Mouse (Mus musculus) limb, embryonic 11.5 days (tissue): ENCODE measurements around the gene Slc28a1. TPM values are rescaled to one million over a fixed set of nuclear protein-coding genes. Genes with fewer than 3 reads are reported as not detected.
A peak's percentile ranks its signal among the peaks of the same experiment; 100 is the strongest.
"Not testable (repeated sequence)": the region's sequence is repeated elsewhere in the genome, so short reads cannot be mapped to it uniquely, and the experiment has no call there.

Experiments used
- ATAC-seq: fragments of 200-750 bp; cut with Nextera tagmentation; 2 replicates; pipeline ENCODE4 v1.8.0; 2017; ENCODE audit warnings: low read depth; ENCODE audit not compliant: insufficient number of reproducible peaks, low FRiP score, low TSS enrichment
- DNase-seq: peaks from one replicate; pipeline ENCODE4 v3.0.0-alpha.2; 2015; ENCODE audit warnings: low spot score
- H3K27ac ChIP-seq: fragments of 300-500 bp; sonication (generic); replicated peaks from 2 replicates; pipeline ENCODE4 v1.5.1; 2014; ENCODE audit warnings: low read depth, mild to moderate bottlenecking, low read length
- H3K27me3 ChIP-seq: fragments of 300-500 bp; sonication (generic); 2 replicates; pipeline ENCODE4 v1.6.1; 2014; ENCODE audit warnings: mild to moderate bottlenecking, low read length, mixed read lengths; ENCODE audit not compliant: control insufficient read depth, insufficient read depth
- H3K36me3 ChIP-seq: fragments of 300-500 bp; sonication (generic); 2 replicates; pipeline ENCODE4 v1.6.1; 2014; ENCODE audit warnings: mild to moderate bottlenecking, low read length, moderate library complexity, mixed read lengths; ENCODE audit not compliant: control insufficient read depth, insufficient read depth
- H3K4me1 ChIP-seq: fragments of 300-500 bp; sonication (generic); 2 replicates; pipeline ENCODE4 v1.6.1; 2014; ENCODE audit warnings: low read length, mixed read lengths; ENCODE audit not compliant: control insufficient read depth, insufficient read depth
- H3K4me2 ChIP-seq: fragments of 300-500 bp; sonication (generic); 2 replicates; pipeline ENCODE4 v1.6.1; 2014; ENCODE audit warnings: low read depth, mild to moderate bottlenecking, moderate library complexity; ENCODE audit not compliant: severe bottlenecking
- H3K4me3 ChIP-seq: fragments of 300-500 bp; sonication (generic); 2 replicates; pipeline ENCODE4 v1.5.1; 2014; ENCODE audit warnings: low read depth, low read length
- H3K9ac ChIP-seq: fragments of 300-500 bp; sonication (generic); 2 replicates; pipeline ENCODE4 v1.6.1; 2014; ENCODE audit warnings: mild to moderate bottlenecking, low read length
- H3K9me3 ChIP-seq: fragments of 300-500 bp; sonication (generic); 2 replicates; pipeline ENCODE4 v1.6.1; 2016; ENCODE audit warnings: low read length; ENCODE audit not compliant: control insufficient read depth
- whole genome bisulfite sequencing: fragments of 180-500 bp; shearing (Covaris S2); extraction: QIAGEN DNeasy Blood & Tissue Kit; methylation state at CpG from one replicate; pipeline ENCODE4 v1.1.7; 2014; 5-methylcytosine and 5-hydroxymethylcytosine counted together
- polyA plus RNA-seq: library from polyadenylated mRNA; unstranded; fragments of >200 nt; fragmentation: Nextera tagmentation; extraction: Ambion mirVana; gene quantifications from 2 replicates; pipeline ENCODE4 v1.2.1, GENCODE M21; 2014

Slc28a1 gene
- polyA plus RNA-seq, 1 experiment from 2014 or later, result 0.07 TPM

DNA sequence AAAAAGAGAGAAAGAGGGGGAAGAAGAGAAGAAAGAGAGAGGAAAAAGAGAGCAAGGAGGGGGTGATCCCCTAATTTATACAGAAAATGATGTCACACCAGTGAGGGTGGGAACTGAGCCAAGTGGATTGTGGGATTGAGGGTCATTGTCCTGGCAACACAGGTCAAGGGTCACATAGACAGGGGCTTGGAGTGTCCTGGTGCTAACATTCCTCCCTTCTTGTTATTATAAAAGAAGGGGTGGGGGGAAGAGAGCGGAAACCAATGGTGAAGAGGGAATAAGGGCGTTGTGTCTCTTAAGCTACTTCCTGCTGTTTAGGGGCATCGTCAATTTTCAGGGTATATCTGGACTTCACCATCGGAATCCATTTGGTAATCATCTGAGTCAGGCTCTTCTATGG lies 28.5 kb downstream of the Slc28a1 start:
- not testable (repeated sequence) for H3K27ac ChIP-seq

DNA sequence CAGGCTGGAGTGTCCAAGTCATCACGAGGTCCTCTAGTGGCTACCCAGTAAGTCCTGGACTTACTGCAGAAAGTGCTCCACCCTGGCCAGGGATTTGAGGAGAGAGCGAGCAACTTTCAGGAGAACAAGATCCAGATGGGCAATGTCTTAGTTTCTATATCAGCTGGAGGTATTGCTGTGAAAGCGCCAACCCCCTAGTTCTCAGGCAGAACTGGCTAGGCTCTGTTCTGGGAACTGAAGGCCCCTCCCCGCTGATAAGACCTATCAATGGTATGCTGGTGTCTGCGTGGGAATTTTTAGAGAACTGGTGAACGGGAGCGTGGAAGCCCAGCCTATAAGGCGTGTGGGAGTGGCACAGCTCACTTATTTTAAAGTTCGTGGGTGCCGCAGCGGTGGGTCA lies 35.2 kb downstream of the Slc28a1 start:
- no peaks in the 10 kb centered on the region; the same call in 1 of the 2 replicates for H3K36me3 ChIP-seq
- DNase-seq, result no peak
- no peak overlapping the region for H3K27ac ChIP-seq
- no peaks in the 10 kb centered on the region for H3K9me3 ChIP-seq
- H3K4me3 ChIP-seq, result no peak overlapping the region
- no peaks in the 10 kb centered on the region for H3K4me1 ChIP-seq
- no peak overlapping the region for H3K9ac ChIP-seq
- WGBS, result 89% methylated on average over 11 of the region's 11 CpGs
- no peaks in the 10 kb centered on the region for H3K27me3 ChIP-seq
- no peak for ATAC-seq
- H3K4me2 ChIP-seq, result no peak overlapping the region

More for the DNA sequence above, 28.5 kb downstream of the Slc28a1 start:
- H3K4me2 ChIP-seq, ATAC-seq, DNase-seq, H3K4me1 ChIP-seq, H3K4me3 ChIP-seq, H3K27me3 ChIP-seq, H3K36me3 ChIP-seq, H3K9ac ChIP-seq, H3K9me3 ChIP-seq: not testable (repeated sequence)
- 86% methylated on average over 4 of the region's 4 CpGs for WGBS

- H3K36me3 ChIP-seq, result no peaks in the 10 kb centered on the region; the same call in 1 of the 2 replicates
- WGBS, result 90% methylated on average over 8 of the region's 8 CpGs
- no peak overlapping the region for H3K4me2 ChIP-seq
- no peak overlapping the region for H3K9ac ChIP-seq
- H3K27me3 ChIP-seq, result no peaks in the 10 kb centered on the region
- no peaks in the 10 kb centered on the region for H3K9me3 ChIP-seq
- H3K4me3 ChIP-seq, result no peak overlapping the region
- no peak overlapping the region for H3K27ac ChIP-seq
- ATAC-seq (no peak), DNase-seq (no peak)
- no peaks in the 10 kb centered on the region for H3K4me1 ChIP-seq
Observed at GRCm38 (mm10) chr7:81151216-81151615, 36.6 kb downstream of the Slc28a1 start.

- Histone ChIP-seq H3K27ac (no peak overlapping the region), H3K4me2 (no peak overlapping the region), H3K9me3 (no peaks in the 10 kb centered on the region), H3K27me3 (no peaks in the 10 kb centered on the region), H3K4me1 (no peaks in the 10 kb centered on the region), H3K4me3 (no peak overlapping the region), H3K9ac (no peak overlapping the region), H3K36me3 (no peaks in the 10 kb centered on the region; the same call in 1 of the 2 replicates)
- WGBS, result 94% methylated on average over 10 of the region's 10 CpGs
- no peak for DNase-seq
- no peak for ATAC-seq
Observed at GRCm38 (mm10) chr7:81152306-81152705, 37.7 kb downstream of the Slc28a1 start.

- WGBS, result 83% methylated on average over 7 of the region's 7 CpGs
- no peaks in the 10 kb centered on the region for H3K27me3 ChIP-seq
- ATAC-seq, result no peak
- no peaks in the 10 kb centered on the region for H3K4me1 ChIP-seq
- H3K9ac ChIP-seq, result no peak overlapping the region
- H3K4me3 ChIP-seq, result no peak overlapping the region
- no peak overlapping the region for H3K4me2 ChIP-seq
- no peaks in the 10 kb centered on the region; the same call in 1 of the 2 replicates for H3K36me3 ChIP-seq
- no peak overlapping the region for H3K27ac ChIP-seq
- DNase-seq, result no peak
- no peaks in the 10 kb centered on the region for H3K9me3 ChIP-seq
Observed at GRCm38 (mm10) chr7:81152826-81153225, 38.2 kb downstream of the Slc28a1 start.

- H3K9me3 ChIP-seq, result no peaks in the 10 kb centered on the region
- no peaks in the 10 kb centered on the region for H3K27me3 ChIP-seq
- no peak overlapping the region; the same call in 1 of the 2 replicates for H3K4me3 ChIP-seq
- H3K9ac ChIP-seq, result no peak overlapping the region
- H3K36me3 ChIP-seq, result no peaks in the 10 kb centered on the region; the same call in 1 of the 2 replicates
- DNase-seq (no peak), ATAC-seq (no peak)
- no peak overlapping the region for H3K4me2 ChIP-seq
- no peak overlapping the region for H3K27ac ChIP-seq
- H3K4me1 ChIP-seq, result no peaks in the 10 kb centered on the region
- WGBS, result 85% methylated on average over 6 of the region's 6 CpGs
Observed at GRCm38 (mm10) chr7:81153327-81153726, 38.7 kb downstream of the Slc28a1 start.

DNA sequence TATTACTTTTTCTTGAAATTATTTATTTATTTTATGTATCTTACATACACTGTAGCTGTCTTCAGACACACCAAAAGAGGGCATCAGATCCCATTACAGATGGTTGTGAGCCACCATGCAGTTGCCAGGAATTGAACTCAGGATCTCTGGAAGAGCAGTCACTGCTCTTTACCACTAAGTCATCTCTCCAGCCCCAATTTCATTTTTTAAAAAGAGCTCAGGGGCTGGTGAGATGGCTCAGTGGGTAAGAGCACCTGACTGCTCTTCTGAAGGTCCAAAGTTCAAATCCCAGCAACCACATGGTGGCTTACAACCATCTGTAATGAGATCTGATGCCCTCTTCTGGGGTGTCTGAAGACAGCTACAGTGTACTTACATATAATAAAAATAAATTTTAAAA lies 39.6 kb downstream of the Slc28a1 start:
- not testable (repeated sequence) for H3K4me3 ChIP-seq, DNase-seq, H3K9me3 ChIP-seq, H3K4me2 ChIP-seq, H3K4me1 ChIP-seq, ATAC-seq, H3K9ac ChIP-seq, H3K27ac ChIP-seq, H3K27me3 ChIP-seq, H3K36me3 ChIP-seq

- ATAC-seq (peak; percentile 65; the same call in 1 of the 2 replicates), DNase-seq (peak; percentile 82)
- no peak overlapping the region for H3K4me2 ChIP-seq
- no peaks in the 10 kb centered on the region for H3K36me3 ChIP-seq
- H3K27ac ChIP-seq, result no peak overlapping the region
- no peaks in the 10 kb centered on the region for H3K27me3 ChIP-seq
- 2% methylated on average over 3 of the region's 3 CpGs for WGBS
- no peaks in the 10 kb centered on the region for H3K4me1 ChIP-seq
- H3K4me3 ChIP-seq, result no peak overlapping the region
- no peaks in the 10 kb centered on the region for H3K9me3 ChIP-seq
- no peak overlapping the region for H3K9ac ChIP-seq
Observed at GRCm38 (mm10) chr7:81154960-81155359, 40.4 kb downstream of the Slc28a1 start.

- no peak overlapping the region for H3K4me2 ChIP-seq
- H3K4me1 ChIP-seq, result no peaks in the 10 kb centered on the region
- no peaks in the 10 kb centered on the region for H3K27me3 ChIP-seq
- H3K9me3 ChIP-seq, result no peaks in the 10 kb centered on the region
- H3K9ac ChIP-seq, result no peak overlapping the region
- WGBS, result 43% methylated on average over 7 of the region's 7 CpGs
- no peak overlapping the region for H3K4me3 ChIP-seq
- DNase-seq (no peak), ATAC-seq (no peak)
- H3K27ac ChIP-seq, result no peak overlapping the region
- H3K36me3 ChIP-seq, result no peaks in the 10 kb centered on the region
Observed at GRCm38 (mm10) chr7:81158933-81159332, 44.3 kb downstream of the Slc28a1 start.
